Mouse (Mus musculus): ENCODE measurements at regions not wholly inside any gene's neighbourhood (a gene's known extent, or its start where the extent isn't known, plus 50 kb on each side); places are given as distances from the start of the nearest gene placed in this dataset.

DNA sequence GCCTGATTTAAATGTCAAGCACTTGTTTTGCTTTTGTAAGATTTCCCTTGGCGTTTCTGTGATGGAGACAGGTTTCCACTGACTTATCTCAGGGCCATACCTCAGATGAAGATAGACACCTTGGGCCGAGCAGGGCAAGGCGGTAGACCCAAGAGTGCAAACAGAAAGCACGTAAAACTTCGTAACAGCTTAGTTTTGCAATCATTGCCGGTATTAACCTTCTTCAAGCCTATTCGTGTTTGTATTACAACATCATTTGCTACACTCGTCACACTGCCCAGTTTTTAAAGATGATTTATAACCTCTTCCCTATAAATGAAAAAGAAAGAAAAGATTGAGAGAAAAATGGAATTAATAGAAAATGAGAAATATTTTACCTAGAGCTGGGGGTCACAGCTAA, 56.6 kb upstream of the Ank start:
- no peak for DNase-seq (ENCODE audit: low read depth)

DNA sequence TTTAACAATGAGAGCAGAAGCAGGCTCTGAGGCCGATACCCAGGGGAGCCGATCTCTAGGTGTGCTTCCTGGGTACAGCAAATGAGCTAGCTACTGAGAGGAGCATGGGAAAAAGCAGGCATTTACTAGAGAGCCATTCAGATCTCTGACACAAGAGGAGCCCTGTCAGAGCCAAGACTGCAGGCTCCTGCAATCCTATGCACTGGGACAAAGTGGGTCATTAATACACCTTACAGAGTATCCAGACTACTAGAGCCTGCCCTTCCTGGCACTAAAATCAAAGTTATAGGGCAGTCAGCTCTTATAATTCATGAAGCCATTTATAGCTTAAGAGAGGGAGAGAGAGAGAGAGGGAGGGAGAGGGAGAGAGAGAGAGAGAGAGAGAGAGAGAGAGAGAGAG, 54.2 kb upstream of the Ank start:
- DNase-seq (ENCODE audit: low read depth): peak; percentile 39

DNA sequence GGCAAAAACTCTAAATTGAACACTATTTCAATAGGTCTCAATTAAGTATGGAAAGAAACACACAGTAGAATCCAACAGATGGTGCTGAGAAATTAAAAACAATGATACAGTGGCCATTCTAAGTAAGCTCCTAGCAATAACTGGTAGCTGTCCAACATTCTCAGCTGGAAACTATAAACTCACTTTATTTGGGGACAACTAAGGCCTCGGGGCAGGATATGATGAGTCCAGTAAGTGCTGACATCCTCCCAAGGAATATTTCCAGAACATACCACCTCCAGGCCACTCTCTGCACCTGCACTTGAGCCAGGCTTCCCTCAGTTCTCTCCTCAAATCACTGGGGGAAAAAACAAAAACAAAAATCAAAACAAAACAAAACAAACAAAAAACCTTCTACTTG, 53.7 kb upstream of the Ank start:
- peak; percentile 78 for DNase-seq (ENCODE audit: low read depth)

DNA sequence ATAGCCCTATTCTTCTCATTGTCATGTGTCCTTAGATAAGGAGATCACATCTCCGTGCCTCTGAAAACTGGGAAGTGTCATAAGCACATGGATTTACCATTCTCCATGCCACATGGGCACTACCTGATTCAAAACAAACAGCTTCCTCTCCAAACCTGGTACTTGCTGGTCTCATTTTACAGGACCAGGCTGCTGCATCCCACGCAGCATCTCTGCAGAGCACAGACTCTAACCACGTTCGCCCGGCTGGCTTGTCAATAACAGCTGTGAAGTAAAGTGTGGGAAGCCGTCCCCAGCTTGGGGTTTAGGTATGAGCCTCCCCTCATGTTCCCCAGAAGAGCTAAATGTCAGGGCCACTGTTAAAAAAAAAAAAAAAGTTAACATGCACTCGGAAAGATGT, 53.0 kb upstream of the Ank start:
- DNase-seq (ENCODE audit: low read depth): no peak

DNA sequence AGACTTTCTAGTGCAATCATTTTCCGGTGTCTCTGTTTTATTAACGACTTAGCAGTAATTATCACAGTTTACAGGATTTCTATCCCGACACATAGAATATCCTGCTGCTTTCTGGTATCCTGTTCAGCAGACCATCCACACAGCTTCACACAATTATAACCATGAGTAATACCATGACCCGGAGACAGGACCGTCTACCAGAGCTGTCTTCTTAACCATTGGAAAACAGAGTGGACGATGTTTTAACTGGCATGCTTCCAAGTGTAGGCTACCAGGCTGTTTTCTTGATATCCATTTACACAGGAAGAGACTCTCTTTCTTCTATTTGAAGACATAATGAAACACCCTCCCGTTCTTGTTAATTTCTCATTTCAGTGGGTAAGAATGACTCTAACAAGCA, 51.7 kb upstream of the Ank start:
- DNase-seq (ENCODE audit: low read depth): peak; percentile 75

All from NIH3T3 (cell line).